Mouse (Mus musculus): ENCODE data around the gene Klhl22.

The Klhl22 gene

DNA sequence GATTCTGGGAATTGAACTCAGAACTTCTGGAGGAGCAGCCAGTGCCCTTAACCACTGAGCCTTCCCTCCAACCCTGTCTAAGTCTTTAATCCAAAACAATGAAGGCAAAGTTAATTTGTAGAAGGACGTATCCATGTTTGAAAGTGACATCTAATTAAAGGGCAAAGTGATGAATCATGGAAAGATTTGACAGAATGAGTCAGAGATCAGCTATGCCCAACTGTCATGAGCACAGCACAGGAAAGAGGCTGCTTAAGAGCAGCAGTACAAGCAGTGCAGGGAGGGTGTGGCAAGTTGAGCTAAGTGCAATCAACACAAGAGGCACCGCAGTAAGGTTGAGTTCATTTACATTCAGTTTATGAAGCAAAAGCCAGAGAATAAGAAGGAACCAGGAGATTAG, 14.4 kb upstream of the Klhl22 start:
- in situ Hi-C loops (cut with MboI; ENCODE audit: unreplicated experiment in 2 of 2) = loop anchor here in 1 of 2 experiments (10.0 kb wide), 1 partner anchor 60 kb away; no protein-coding TSS in a partner anchor

GRCm38 (mm10) chr16:17753001-17753400, 6.4 kb upstream of the Klhl22 start:
- in situ Hi-C loops (cut with MboI; ENCODE audit: unreplicated experiment in 2 of 2) = loop anchor here (25.0 kb wide), 1 partner anchor 284 kb away; no protein-coding TSS in a partner anchor

DNA sequence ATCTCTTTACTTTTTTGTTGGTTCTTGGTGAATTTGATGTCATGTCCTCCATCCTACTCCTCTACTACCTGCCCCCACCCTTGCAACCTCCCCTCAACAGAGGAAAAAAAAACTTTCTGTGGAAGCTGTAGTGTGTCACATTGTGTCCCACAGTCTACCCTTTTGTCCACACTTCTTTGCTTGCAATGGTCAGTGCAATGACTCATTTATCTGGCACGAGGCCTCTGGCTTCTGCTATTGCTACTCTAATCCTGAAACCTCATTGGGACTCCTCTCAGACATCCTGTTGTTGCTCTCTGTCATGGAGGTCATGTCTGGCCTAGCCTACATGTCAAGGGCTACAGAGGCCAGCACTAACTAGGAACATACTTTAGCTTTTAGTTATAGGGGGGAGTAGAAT, 5.7 kb upstream of the Klhl22 start:
- in situ Hi-C loops (cut with MboI; ENCODE audit: unreplicated experiment in 2 of 2) = loop anchor here (25.0 kb wide), 1 partner anchor 284 kb away; no protein-coding TSS in a partner anchor

DNA sequence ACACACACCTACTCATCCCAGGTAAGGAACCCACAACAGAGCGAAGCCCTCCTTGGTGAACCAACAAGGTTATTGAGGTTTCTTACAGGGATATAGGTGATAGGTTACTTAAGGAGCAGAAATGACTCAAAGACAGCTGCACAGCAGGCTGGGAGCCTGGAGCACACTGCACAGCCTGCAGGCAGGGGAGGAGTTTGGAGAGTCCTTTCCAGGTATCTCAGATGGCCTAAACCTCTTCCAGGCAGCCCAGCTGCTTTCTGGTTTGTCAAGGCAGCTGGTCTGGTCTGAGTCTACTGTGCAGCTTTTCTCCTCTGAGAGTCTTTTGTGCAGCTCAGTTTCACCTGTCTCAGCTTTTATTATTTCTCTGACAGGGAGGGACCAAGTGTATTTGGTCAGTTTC, 1.7 kb upstream of the Klhl22 start:
- in situ Hi-C loops (cut with MboI; ENCODE audit: unreplicated experiment in 2 of 2) = loop anchor here (25.0 kb wide), 1 partner anchor 280 kb away; no protein-coding TSS in a partner anchor

DNA sequence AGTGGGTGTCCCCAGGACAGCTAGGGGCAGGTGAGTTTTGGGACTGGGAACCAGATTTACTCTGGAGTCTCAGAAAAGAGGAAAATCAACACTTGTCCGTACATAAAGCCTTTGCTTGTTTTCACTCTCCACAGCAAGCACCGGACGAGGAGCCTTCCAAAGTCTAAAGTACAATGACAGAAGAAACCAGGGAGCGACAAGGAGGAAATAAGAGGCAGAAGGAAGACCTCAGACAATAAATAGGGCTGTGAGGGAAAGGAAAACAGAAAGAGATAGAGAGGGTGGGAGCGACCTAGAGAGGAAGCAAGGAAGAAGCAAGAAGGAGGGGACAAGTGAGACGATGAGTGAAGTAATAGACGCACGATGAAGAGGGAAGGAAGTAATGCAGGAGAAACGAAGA, 516 bp upstream of the Klhl22 start:
- in situ Hi-C loops (cut with MboI; ENCODE audit: unreplicated experiment in 2 of 2) = loop anchor here (25.0 kb wide), 1 partner anchor 278 kb away; no protein-coding TSS in a partner anchor

DNA sequence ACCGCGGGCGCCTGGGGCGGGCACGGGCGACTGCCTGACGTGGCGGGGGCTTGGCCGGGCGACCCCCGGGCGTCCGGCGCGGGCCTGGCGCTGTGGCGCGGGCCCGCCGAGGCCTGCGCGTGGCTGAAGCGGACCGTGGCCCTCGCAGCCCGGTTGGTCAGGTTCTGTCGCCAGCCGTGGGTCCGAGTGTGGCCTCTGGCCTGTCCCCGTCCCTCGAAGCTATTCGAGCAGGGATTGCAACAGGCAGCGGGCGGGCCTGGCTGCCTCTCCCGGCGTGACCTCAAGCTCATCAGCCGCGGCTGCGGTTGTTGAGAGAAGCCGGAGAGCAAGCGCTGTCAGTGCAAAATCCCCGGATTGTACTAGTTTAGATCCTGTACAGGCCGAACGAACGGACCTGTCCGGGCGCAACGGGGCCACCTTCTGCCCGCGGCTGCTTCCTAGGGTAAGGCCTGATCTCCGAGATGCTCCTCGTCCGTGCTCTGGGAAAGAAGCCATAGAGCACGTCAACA, 449 bp downstream of the Klhl22 start:
- in situ Hi-C loops (cut with MboI; ENCODE audit: unreplicated experiment in 2 of 2) = loop anchor here (25.0 kb wide), 1 partner anchor 277 kb away; no protein-coding TSS in a partner anchor

GRCm38 (mm10) chr16:17760657-17761056, 1.2 kb downstream of the Klhl22 start:
- in situ Hi-C loops (cut with MboI; ENCODE audit: unreplicated experiment in 2 of 2) = loop anchor here (25.0 kb wide), 1 partner anchor 277 kb away; no protein-coding TSS in a partner anchor

- in situ Hi-C loops (cut with MboI; ENCODE audit: unreplicated experiment in 2 of 2) = loop anchor here (25.0 kb wide), 1 partner anchor 276 kb away; no protein-coding TSS in a partner anchor
Observed at GRCm38 (mm10) chr16:17761074-17761473, 1.7 kb downstream of the Klhl22 start.

DNA sequence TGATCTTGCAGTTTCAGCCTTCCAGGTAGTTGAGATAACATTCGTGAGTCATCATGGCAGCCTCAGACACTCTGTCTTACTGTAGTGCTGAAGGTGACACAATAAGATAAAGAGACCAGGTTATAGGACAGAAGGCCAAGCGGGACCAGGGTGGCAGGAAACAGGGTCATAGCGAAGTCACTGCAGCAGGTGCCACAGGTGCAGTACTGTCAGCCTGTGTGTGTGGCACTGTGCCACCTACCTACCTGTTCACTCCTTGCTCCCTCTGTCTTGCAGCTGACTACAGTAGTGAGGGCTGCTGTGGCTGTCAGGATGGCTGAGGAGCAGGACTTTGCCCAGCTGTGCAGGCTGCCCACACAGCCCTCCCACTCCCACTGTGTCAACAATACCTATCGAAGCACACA, 4.7 kb downstream of the Klhl22 start:
- in situ Hi-C loops (cut with MboI; ENCODE audit: unreplicated experiment in 2 of 2) = loop anchor here (25.0 kb wide), 1 partner anchor 273 kb away; no protein-coding TSS in a partner anchor

- in situ Hi-C loops (cut with MboI; ENCODE audit: unreplicated experiment in 2 of 2) = loop anchor here (25.0 kb wide), 1 partner anchor 268 kb away; no protein-coding TSS in a partner anchor
Observed at GRCm38 (mm10) chr16:17768834-17769233, 9.4 kb downstream of the Klhl22 start.

GRCm38 (mm10) chr16:17771117-17771865, 11.9 kb downstream of the Klhl22 start:
- in situ Hi-C loops (cut with MboI; ENCODE audit: unreplicated experiment in 2 of 2) = loop anchor here (25.0 kb wide), 1 partner anchor 266 kb away; no protein-coding TSS in a partner anchor

GRCm38 (mm10) chr16:17776828-17777227, 17.4 kb downstream of the Klhl22 start:
- in situ Hi-C loops (cut with MboI; ENCODE audit: unreplicated experiment in 2 of 2) = no loop called here

GRCm38 (mm10) chr16:17778223-17778622, 18.8 kb downstream of the Klhl22 start:
- in situ Hi-C loops (cut with MboI; ENCODE audit: unreplicated experiment in 2 of 2) = no loop called here

GRCm38 (mm10) chr16:17779692-17780091, 20.3 kb downstream of the Klhl22 start:
- in situ Hi-C loops (cut with MboI; ENCODE audit: unreplicated experiment in 2 of 2) = no loop called here

DNA sequence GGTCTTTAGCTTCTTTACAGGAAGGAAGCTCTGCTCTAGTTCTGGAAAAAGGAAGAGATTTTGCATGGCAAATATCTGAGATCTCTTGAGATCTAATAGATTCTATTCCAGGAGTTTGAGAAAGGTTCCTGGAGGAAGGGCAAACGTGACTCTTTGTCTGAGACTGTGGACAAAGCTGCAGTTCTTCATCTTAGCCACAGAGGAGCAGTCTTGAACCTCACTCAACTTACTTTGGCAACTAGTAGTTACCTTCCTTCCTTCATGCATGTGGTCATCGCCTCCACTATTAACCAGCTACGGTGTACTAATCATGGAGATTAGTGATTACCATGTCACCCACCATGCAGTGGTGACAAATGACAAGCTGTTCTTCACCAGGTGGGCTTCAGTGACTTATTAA, 25.9 kb downstream of the Klhl22 start:
- in situ Hi-C loops (cut with MboI; ENCODE audit: unreplicated experiment in 2 of 2) = no loop called here

- in situ Hi-C loops (cut with MboI; ENCODE audit: unreplicated experiment in 2 of 2) = no loop called here
Observed at GRCm38 (mm10) chr16:17792728-17793127, 33.3 kb downstream of the Klhl22 start.

DNA sequence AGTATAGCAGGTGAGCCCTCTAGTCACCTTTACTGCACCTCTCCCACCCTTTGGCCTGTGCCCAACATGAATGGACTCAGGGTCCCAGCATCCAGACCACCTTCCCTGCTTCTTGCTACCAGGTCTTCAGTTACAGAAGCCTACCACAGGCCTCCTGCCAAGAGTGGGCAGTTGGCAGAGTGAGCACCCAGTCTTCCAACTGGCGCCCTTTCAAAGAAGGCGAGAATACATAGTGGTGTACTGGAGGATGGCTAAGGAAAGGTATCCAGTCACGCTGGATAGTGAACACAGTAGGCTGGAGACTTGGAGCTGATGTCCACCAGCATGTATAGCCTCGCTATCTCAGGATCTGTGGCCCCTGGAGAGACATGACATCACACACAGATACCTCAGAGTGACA, 34.6 kb downstream of the Klhl22 start:
- in situ Hi-C loops (cut with MboI; ENCODE audit: unreplicated experiment in 2 of 2) = no loop called here

DNA sequence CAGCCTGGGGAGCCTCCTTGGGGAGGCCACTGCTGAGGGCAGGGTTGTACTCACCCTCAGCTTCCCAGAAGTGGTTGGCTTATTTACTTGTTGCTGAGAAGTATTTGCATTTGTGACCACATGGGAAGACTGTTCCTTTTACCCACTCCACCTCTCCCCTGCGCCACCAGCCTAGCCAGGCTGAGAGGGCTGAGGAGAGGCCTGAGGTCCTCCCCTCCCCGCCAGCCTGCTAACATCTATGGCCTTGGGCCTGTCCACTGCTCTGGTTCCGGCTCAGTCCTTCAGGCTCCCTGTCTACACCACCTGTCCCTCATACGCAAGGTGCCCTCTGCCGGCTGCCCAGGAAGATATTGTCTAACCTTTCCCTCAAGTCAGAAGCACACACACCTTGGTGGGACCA, 36.2 kb downstream of the Klhl22 start:
- in situ Hi-C loops (cut with MboI; ENCODE audit: unreplicated experiment in 2 of 2) = no loop called here

DNA sequence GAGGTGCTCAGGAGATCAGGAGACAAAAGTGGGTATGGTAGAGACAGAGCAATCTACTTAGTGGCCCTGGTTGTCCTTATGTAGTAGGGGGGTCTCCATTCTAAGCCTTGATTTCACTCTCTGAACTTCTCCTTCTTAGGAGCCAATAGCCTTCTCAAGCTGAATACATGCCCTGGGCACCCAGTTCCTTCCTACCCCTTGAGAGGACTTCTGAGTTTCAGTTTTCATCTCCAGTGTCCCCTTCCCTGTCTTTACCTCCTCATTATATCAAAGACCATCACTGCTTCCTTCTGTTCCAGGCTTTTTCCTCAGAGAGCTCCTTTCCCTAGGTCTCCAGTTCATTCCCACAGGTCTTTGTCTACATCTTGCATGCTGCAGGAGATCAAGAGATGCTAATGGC, 37.1 kb downstream of the Klhl22 start:
- in situ Hi-C loops (cut with MboI; ENCODE audit: unreplicated experiment in 2 of 2) = no loop called here

DNA sequence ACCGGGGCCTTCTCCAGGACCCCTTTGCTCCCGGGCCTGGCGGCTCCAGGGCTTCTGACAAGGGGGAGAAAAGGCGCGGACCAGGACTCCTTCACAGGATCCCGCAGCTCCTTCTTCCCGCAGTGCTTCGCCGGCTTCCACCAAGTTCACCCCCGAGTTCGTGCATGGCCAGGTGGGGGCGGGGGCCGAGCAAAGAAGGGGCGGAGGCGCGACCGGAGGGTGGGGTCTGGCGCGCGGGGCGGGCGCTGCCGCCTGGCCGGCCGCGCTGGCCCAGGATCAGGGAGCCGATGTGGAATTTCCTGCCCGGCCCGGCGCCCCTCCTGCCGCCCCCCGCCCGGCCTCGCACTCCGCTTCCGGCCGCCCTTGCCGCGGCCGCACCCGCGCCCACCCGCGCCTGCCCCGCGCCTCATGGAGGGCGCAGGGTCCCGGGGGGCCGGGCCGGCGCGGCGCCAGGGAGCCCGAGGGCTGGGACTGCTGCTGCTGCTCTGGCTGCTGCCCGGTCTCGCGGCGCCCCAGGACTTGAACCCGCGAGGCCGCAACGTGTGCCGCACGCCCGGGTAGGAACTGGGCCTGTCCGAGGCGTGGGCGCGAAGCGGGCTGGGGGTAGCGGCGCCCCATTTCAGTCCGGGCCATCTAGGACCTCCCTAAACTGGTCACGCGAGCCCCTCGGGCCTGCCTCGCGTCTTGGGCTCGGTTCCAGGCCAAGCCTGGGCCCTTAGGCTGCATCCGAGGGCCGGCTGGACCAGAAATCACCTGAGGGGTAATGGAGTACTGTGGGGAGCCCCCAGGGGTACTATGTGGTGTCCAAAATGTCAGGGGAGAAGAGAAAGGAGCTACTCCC, 37.8 kb downstream of the Klhl22 start, which contains the start of gene Scarf2:
Gene Scarf2 (plus strand): TSS at position 312 of the 841 bp plus-strand sequence.
- in situ Hi-C loops (cut with MboI; ENCODE audit: unreplicated experiment in 2 of 2) = no loop called here
